Mouse (Mus musculus) activated CD4-positive, CD25-positive, alpha-beta regulatory T cell, adult 4 months (primary cell): ENCODE data around the gene Aqp8. TPM values are rescaled to one million over a fixed set of nuclear protein-coding genes. Genes with fewer than 3 reads are reported as not detected.

Experiments
- ATAC-seq: one replicate; pipeline ENCODE4 v1.8.0; 2017
- polyA plus RNA-seq, 2 experiments: library from polyadenylated mRNA; unstranded; fragments of 100-300 nt; shearing (Covaris generic); gene quantifications; one replicate each; pipeline ENCODE4 v1.2.1; 2017

The Aqp8 gene
- polyA plus RNA-seq, 2 experiments from 2014 or later, result not detected

- ATAC-seq, result no peak
Measured at GRCm38 (mm10) chr7:123499481-123500238, 37.6 kb downstream of the Aqp8 start.

GRCm38 (mm10) chr7:123500239-123501219 lies 38.4 kb downstream of the Aqp8 start, which contains the start of gene Zkscan2:
Gene Zkscan2, minus strand, starts transcription at chr7:123500449.
- ATAC-seq, result no peak

GRCm38 (mm10) chr7:123503358-123503757 lies 41.3 kb downstream of the Aqp8 start:
- no peak for ATAC-seq

GRCm38 (mm10) chr7:123507946-123508345 lies 45.9 kb downstream of the Aqp8 start:
- no peak for ATAC-seq

Other genes with a start within 250 kb of the Aqp8 start
- under 1 TPM in 1 of 2 experiments, not detected in 1; 0.54 TPM for gene Slc5a11, start 247.5 kb upstream of the Aqp8 start, polyA plus RNA-seq
- 10 to 100 TPM; 31.9 to 37.4 TPM for gene Lcmt1, start 92.5 kb upstream of the Aqp8 start, polyA plus RNA-seq
- 10 to 100 TPM; 17.8 to 24.4 TPM for gene Arhgap17, start 92.4 kb upstream of the Aqp8 start, polyA plus RNA-seq
- gene Zkscan2, start 38.2 kb downstream of the Aqp8 start, polyA plus RNA-seq, result under 1 TPM in 1 of 2 experiments, not detected in 1; 0.05 TPM